8 mouse cellular contexts compared by ENCODE assay signal in the genomic region with DNA sequence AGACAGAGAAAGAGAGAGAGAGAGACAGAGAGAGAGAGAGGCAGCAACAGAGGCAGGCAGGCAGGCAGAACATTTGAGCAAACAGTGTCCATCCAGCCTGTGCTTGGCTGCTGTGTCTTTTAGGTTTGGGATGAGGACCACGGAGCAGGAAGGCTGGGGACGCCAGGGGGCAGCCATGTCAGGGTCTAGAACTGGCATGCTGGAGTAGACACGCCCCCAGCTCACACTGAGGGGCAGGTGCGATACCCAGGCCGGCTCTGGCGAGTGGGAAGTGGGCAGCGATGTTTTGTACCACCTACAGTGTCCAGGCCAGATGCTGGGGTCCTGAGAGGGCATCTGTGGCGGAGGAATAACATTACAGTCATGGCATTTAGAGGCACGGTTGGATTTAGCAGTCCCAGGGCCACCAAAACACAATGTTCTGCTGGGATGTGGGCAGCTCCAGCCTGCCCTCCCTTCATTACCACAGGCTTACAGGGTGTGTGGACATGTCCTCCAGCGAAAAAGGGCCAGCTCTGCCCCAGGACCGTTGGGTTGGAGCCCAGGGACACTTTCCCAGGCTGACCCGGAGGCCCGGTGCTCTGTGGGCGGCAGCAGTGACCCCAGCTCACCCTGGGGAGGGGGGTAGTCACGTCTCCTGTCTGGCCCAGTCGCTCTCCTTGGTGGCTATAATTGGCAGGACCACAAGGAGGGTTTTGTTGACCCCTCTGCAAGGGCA.
DNase-seq lines count a peak whose midpoint lies in the region; ATAC-seq and TF ChIP-seq lines count a peak whose summit lies in the region.

No protein-coding gene starts in this region.

- 36% methylated on average over 16 of the region's 16 CpGs for WGBS in lung, embryonic 14.5 days
- 21% methylated on average over 16 of the region's 16 CpGs for WGBS in forebrain, embryonic 16.5 days
- 24% methylated on average over 16 of the region's 16 CpGs for WGBS in limb, embryonic 13.5 days
- 44% methylated on average over 16 of the region's 16 CpGs for WGBS in stomach, postnatal 0 days

- no peaks in the 10 kb centered on the region for H3K27me3 ChIP-seq in lung, embryonic 14.5 days (ENCODE audit: insufficient read depth, low read length)
- no peaks in the 10 kb centered on the region for H3K27me3 ChIP-seq in forebrain, embryonic 16.5 days (replicated peaks; ENCODE audit: control insufficient read depth, insufficient read depth, low read length)
- peaks cover 12% of the 10 kb centered on the region for H3K27me3 ChIP-seq in limb, embryonic 13.5 days
- no peaks in the 10 kb centered on the region for H3K27me3 ChIP-seq in stomach, postnatal 0 days (ENCODE audit: control insufficient read depth, insufficient read depth, low read length)

- peak; percentile 24 for DNase-seq in adrenal gland, adult 2 months
- no peak for DNase-seq in adrenal gland, adult 8-10 months
- peak; percentile 71 for DNase-seq in lung, embryonic 14.5 days
- no peak for DNase-seq in lung, adult 18-20 months
- peak; percentile 43 for DNase-seq in stomach, postnatal 0 days (ENCODE audit: low spot score)
- DNase-seq in thymus, postnatal 10 days (ENCODE audit: low spot score in 2 of 2), result no peak

- H3K4me1 ChIP-seq in lung, embryonic 14.5 days (ENCODE audit: insufficient read depth), result 0 out of 2 replicates have a peak, but pooled peaks cover 3% of the 10 kb centered on the region
- H3K4me1 ChIP-seq in forebrain, embryonic 16.5 days (replicated peaks; ENCODE audit: control insufficient read depth, insufficient read depth, low read length), result peaks cover 14% of the 10 kb centered on the region
- peaks cover 7% of the 10 kb centered on the region for H3K4me1 ChIP-seq in limb, embryonic 13.5 days
- H3K4me1 ChIP-seq in stomach, postnatal 0 days (replicated peaks; ENCODE audit: control insufficient read depth, insufficient read depth), result no peaks in the 10 kb centered on the region

- TF ChIP-seq CTCF in lung, embryonic 14.5 days (IDR thresholded peaks at IDR 0.05; ENCODE audit: low read depth), result peak; percentile 64
- TF ChIP-seq CTCF in stomach, postnatal 0 days (IDR thresholded peaks at IDR 0.05; ENCODE audit: low read depth), result peak; percentile 71

- peak; percentile 62; the same call in 1 of the 2 replicates for ATAC-seq in lung, embryonic 14.5 days (ENCODE audit: insufficient read depth)
- ATAC-seq in forebrain, embryonic 16.5 days, result peak; percentile 77
- ATAC-seq in limb, embryonic 13.5 days (ENCODE audit: low FRiP score, low read depth), result peak; percentile 44; the same call in 1 of the 2 replicates
- 0 out of 2 replicates have a peak, but pooled peaks have one; percentile 51 for ATAC-seq in stomach, postnatal 0 days (ENCODE audit: low FRiP score, low TSS enrichment)

- H3K9me3 ChIP-seq in lung, embryonic 14.5 days (ENCODE audit: low read depth, low read length), result no peaks in the 10 kb centered on the region
- H3K9me3 ChIP-seq in forebrain, embryonic 16.5 days (ENCODE audit: control insufficient read depth, low read length), result no peaks in the 10 kb centered on the region
- no peaks in the 10 kb centered on the region for H3K9me3 ChIP-seq in limb, embryonic 13.5 days
- H3K9me3 ChIP-seq in stomach, postnatal 0 days (ENCODE audit: control insufficient read depth, low read length), result no peaks in the 10 kb centered on the region

- no peak overlapping the region for H3K9ac ChIP-seq in lung, embryonic 14.5 days
- no peak overlapping the region for H3K9ac ChIP-seq in forebrain, embryonic 16.5 days (replicated peaks; ENCODE audit: low read depth, low read length)
- H3K9ac ChIP-seq in limb, embryonic 13.5 days, result no peak overlapping the region
- H3K9ac ChIP-seq in stomach, postnatal 0 days (ENCODE audit: low read length), result no peak overlapping the region

- H3K27ac ChIP-seq in lung, embryonic 14.5 days (ENCODE audit: low read depth), result no peak overlapping the region
- no peak overlapping the region for H3K27ac ChIP-seq in forebrain, embryonic 16.5 days (ENCODE audit: low read length)
- H3K27ac ChIP-seq in limb, embryonic 13.5 days, result no peak overlapping the region
- no peak overlapping the region for H3K27ac ChIP-seq in stomach, postnatal 0 days (replicated peaks)

- no peak overlapping the region for H3K4me3 ChIP-seq in lung, embryonic 14.5 days (ENCODE audit: low read depth, low read length)
- H3K4me3 ChIP-seq in forebrain, embryonic 16.5 days (replicated peaks; ENCODE audit: low read length), result no peak overlapping the region
- no peak overlapping the region for H3K4me3 ChIP-seq in limb, embryonic 13.5 days
- H3K4me3 ChIP-seq in stomach, postnatal 0 days (ENCODE audit: low read depth, low read length), result no peak overlapping the region

- no peak for TF ChIP-seq EP300 in stomach, postnatal 0 days (optimal IDR thresholded peaks at IDR 0.05)

- H3K4me2 ChIP-seq in lung, embryonic 14.5 days, result no peak overlapping the region
- H3K4me2 ChIP-seq in forebrain, embryonic 16.5 days (ENCODE audit: low read length), result no peak overlapping the region
- H3K4me2 ChIP-seq in limb, embryonic 13.5 days (replicated peaks), result 0 out of 2 replicates have a peak overlapping the region, but pooled peaks have one; percentile 16
- no peak overlapping the region for H3K4me2 ChIP-seq in stomach, postnatal 0 days (replicated peaks; ENCODE audit: low read depth)

- H3K36me3 ChIP-seq in lung, embryonic 14.5 days (ENCODE audit: insufficient read depth), result no peaks in the 10 kb centered on the region
- H3K36me3 ChIP-seq in forebrain, embryonic 16.5 days (ENCODE audit: control insufficient read depth, insufficient read depth), result no peaks in the 10 kb centered on the region
- no peaks in the 10 kb centered on the region for H3K36me3 ChIP-seq in limb, embryonic 13.5 days
- H3K36me3 ChIP-seq in stomach, postnatal 0 days (ENCODE audit: control insufficient read depth, insufficient read depth, low read length), result no peaks in the 10 kb centered on the region

Comparison
In these comparisons a context has a peak if more than half of its experiments do, and no peak if none do; other contexts are left out.
1. DNase-seq: peak in adrenal gland, adult 2 months (single experiment), lung, embryonic 14.5 days (single experiment) and stomach, postnatal 0 days (single experiment); none in adrenal gland, adult 8-10 months (single experiment), lung, adult 18-20 months (0 of 2) and thymus, postnatal 10 days (0 of 2).
2. Peak in every context shown above with its lines, with median percentiles within 50 percentile points of each other: ATAC-seq.